Mouse (Mus musculus) cerebellum, adult 11 months (tissue): ENCODE results near the gene Hgd.
A peak's percentile ranks its signal among the peaks of the same experiment; 100 is the strongest.
"Not testable (repeated sequence)": the region's sequence is repeated elsewhere in the genome, so short reads cannot be mapped to it uniquely, and the experiment has no call there.

Source experiments
- DNase-seq: peaks from one replicate; pipeline ENCODE4 v3.0.0; 2022

Hgd gene

DNA sequence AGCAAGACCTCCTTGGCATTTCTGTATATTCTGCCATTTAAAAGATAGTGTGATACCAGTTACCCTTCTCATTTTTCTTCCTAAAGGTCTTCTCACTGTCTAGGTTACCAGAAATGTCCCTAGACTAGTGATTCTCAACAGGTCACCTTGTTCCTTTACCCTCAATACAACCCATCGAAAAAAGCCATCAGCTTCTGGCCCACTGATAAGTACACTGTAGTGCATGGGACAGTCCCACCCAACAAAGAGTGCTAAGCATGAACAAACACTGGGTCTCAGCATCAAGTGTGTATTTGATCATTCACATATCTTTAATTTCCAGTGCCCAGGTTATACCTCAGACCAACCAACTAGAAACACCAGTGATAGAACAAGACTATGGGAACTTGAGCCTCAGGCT lies 55.1 kb downstream of the Hgd start:
- DNase-seq: no peak

DNA sequence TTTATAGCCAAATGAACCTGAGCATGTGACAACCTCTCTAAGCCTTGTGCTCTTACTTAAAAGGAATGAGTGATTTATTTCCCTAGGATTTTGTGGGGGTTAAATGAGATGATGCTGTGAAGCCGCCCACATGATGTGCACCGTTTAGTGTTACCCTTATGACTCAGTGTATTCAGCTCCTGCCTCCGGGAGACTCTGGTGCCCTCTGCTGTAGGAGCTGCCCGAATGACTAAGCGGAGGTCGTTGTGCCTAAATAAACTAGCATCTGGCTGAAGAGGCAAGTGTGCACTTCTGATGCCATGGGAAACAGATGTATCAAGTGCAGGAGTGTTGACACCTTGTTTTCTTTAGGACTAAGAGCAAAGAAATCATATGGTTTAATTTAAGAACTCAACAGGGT lies 56.2 kb downstream of the Hgd start:
- DNase-seq: no peak

DNA sequence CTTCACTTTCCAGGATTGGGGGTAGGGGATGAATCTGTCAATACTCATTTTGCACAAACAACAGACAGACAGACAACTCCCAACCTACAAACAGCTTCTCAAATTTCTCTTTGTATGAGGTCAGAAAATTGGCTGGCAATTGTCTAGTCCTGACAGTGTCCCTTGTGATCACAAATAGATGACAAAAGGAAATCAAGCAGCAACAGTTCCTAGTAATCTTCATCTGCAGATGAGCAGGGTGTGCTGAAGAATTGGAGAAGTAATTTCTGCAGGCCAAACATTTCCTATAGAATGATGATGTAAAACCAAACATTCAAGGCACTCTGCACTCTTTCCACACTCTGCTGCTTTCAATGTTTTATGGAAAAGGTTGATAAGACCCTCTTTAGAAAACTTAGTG lies 57.8 kb downstream of the Hgd start:
- no peak for DNase-seq

DNA sequence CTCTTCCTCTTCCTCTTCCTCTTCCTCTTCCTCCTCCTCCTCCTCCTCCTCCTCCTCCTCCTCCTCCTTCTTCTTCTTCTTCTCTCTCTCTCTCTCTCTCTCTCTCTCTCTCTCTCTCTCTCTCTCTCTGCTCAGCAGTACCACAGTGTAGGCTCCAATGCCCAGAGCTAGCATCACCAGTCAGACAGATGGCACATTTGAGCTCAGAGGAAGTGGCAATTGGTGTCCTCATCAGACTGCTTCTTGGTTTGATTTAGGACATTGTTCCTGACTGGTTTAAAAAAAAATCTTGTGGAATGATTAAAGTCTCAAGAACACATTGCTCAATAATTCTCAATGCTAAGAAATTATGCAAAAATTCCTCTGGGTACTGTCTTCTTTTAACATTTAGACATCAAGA lies 60.6 kb downstream of the Hgd start:
- DNase-seq: not testable (repeated sequence)

DNA sequence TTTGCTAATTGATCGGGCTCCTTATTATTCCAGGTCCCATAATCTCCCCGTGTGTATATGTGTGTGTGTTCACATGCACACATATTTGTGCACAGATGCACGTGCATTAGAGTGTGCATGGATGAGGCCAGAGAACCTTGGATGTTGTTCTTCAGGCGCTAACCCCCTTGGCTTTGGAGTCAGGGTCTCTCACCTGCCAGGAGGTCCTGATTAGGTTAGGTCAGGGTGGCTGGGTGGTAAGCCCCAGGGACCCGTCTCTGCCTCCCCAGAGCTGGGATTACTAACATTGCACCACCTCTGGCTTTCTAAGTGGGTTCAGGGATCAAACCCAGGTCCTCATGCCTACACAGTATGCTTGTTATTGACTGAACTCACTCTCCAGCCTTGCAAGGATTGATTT lies 64.5 kb downstream of the Hgd start:
- DNase-seq: no peak

DNA sequence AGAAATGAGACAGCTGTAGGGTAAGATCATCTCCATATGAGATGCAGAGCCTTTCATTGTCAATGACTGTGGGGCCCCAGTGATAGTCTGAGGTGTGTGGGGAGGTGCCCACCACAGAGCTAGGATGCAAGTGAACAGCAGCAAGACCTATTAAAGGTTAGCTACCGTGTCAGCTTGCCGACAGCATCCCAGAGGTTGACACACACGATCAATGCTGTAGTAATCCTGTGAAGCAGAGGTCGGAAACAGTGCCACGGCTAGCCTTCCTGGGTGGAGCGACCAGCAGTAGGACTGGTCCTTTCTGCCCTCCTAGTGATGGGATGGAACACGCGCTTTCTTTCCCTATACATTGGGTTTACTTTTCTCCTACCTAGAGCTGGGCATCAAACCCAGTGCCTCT lies 65.3 kb downstream of the Hgd start:
- DNase-seq: no peak

DNA sequence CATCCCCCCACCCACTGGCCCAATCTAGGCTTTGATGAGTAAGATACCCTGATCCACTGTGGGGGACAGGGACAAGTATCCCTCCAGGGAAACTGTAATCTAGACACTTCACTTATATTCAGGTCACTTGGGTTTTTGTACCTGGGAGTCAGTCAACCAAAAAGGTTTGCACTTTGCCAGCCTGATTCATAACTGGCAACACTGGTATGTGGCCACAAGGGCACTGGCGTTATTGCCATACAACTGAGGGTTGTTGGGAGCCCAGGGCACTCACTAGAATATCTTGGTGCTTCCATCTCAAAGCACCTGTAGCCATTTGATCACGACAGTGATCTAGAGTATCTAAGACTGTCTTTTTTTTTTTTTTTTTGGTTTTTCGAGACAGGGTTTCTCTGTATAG lies 65.8 kb downstream of the Hgd start:
- DNase-seq: no peak

DNA sequence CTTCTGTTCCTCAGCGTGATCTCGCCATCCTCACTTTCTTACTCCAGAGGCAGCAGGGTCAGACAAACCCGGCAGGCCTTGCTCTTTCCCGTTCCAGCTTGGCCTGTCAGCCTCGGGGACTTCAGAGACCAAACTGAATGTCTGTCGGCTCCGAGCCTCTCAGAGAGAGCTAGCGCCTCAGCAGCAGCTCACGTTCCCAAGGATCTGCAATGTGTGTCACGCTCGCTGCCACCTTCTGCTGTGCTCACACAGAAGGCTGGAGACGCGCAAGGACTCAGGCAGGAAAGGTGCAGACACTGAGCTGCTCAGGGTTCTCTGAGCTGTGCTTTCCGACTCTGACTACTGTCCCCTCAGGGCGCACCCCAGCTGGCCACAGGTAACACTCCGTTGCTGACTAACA lies 67.1 kb downstream of the Hgd start:
- DNase-seq: no peak

DNA sequence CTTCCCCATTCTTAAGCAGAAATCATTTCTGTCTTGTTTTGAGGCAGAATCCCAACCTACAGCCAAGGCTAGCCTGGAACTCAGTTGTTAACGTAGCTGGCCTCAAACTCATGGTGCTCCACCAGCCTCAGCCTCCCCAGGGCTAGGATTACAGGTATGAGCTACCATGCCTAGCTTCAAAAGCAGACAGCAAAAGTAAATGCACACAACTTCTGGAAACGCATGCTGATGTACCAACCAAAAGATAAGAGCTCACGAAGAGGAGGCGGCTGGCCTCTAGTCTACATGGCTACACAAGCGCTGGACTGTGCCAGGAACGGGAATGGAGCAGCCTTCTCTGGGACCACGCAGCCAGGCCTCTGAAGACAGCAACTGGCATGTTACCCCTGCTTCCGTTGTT lies 68.0 kb downstream of the Hgd start:
- no peak for DNase-seq

DNA sequence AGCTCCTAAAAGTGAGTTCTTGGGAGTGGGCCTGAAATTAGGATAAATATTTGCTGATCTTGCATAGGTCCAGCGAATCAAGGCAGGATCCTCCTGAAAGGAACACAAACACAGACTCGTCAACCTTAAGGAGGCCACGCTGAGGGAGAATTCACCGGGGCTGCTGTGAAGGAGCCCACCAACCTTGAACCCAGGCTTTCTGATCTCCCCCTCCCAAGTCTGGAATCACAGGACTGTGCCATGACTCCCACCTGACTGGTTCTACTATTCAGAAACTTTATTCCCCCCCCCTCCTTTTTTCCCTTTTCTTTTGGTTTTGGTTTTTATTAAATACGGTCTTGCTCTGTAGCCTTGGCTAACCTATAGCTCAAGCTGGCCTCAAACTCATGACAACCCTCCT lies 69.1 kb downstream of the Hgd start:
- DNase-seq: no peak

DNA sequence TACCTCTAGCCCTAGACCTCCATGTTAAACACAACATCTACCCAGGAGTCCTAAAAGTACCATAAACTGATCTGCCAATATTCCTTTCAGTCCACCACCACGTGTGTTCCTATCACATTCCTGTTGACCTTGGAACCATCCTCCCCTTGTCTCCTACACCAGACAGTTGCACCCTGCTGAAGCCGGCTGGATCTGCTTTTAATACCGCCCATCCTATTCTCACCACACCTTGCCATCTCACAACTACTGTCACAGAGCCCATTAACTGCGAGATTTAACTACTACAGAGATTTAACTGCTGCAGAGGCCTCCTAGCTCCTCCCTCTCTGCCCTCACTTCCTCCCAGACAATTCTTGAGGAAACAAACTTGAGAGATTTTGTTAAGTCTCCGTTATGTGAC lies 71.5 kb downstream of the Hgd start:
- no peak for DNase-seq

DNA sequence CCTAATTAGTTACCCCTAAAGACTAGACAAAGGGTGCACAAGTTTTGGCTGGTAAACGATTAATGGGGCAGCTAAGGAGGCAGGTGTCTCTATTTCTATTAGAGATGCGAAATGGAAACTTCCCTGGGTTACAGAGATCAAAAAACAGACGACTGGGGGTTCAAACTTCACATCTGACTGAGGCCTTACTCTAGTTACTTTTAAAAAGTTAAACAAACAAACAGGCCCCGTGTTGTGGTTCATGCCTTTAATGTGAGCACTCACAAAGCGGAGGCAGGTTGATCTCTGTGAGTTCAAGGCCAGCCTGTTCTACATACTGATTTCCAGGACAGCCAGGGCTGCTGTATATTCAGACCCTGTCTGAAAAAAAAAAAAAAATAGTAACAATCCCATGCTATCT lies 72.7 kb downstream of the Hgd start:
- no peak for DNase-seq

DNA sequence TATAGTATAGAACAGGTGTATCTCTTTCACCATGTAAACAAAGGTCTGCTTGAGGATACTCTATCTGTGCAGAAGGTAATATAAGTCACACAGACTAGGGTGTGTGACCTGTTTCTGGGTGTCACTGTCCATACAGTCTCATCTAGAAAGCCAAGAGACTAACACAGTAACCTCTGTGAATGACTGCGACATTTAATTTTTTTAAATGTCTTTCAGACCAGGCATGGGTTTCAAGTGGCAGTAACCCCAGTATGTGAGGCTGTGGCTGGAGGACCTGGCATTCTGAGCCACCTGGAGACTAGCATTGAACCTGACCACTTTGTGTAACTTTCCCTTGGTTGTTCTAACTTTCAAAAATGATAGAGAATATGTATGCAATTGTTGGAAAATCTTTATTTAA lies 73.1 kb downstream of the Hgd start:
- no peak for DNase-seq

DNA sequence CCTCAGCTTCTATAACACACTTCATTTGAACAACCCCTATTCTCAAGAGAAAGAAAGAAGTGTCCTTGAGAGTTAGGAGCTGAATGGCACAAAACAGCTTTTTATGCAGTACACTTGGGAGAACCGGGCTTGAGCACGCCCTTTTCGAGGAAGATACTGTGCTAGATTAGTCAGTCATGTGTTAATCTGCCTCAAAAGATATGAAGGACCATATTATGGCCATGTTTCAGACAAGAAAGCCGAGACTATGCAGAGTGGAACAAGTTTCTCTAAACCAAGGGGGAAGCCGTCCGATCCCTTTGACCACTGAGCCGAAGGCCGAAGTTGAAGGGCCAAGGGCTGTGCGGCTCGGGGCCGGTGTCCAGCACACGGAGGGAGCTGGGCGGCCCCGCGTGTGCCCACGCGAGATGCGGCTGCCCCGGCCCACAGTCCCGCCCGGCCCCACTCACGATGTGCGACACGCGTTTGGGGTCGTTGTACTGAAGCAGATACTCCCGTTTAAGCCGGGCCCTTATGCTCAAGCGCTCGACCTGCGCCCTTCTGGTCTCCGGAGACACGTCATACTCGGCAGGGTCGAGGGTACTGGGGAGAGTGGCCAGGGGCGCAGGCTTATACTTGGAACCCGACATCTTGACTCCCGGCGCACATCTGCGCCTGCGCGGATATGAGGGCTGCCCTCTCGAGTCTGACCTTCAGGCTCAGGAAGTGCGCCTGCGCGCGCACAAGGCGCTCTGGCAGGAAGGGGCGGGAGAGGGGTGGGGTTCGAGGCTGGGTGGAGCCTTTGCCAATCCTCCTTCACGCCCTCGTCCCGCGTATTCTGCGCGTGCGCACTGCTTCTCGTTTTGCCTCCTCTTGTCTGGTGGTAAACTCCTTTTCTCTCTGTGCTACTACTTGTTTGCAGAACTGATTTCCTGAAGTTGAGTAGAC lies 74.0 kb downstream of the Hgd start, which contains the start of gene Ndufb4:
Gene Ndufb4 (minus strand): TSS at position 723 of the 927 bp plus-strand sequence.
- DNase-seq: peak; percentile 95

DNA sequence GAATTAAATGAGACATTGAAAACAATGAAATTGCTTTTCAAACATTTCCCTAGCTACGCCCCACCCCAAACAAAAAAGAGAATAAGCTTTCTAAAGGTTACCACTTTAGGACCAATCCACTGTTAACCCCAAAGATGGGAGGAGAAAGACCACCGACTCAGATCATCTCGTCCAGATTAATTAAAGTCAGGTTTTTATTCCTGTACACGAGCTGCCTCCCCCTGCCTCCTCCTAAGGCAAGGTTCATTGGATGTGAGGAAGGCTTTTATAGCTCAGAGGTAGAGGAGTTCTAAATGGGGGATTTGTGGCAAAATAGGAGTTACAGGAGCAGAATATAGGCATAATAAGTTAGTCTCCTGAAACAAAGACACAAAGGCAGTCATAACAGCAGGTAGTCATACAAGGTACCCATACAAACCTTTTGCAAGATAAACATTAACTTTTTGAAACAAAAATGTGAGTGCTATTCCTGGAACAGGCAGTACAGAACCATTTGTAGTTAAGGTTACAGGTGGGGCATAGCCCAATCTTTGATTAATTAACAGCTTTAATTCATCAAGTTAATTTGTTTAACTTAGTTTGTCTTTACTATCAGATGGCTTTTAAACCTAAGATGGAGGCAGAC lies 75.0 kb downstream of the Hgd start:
- no peak for DNase-seq

DNA sequence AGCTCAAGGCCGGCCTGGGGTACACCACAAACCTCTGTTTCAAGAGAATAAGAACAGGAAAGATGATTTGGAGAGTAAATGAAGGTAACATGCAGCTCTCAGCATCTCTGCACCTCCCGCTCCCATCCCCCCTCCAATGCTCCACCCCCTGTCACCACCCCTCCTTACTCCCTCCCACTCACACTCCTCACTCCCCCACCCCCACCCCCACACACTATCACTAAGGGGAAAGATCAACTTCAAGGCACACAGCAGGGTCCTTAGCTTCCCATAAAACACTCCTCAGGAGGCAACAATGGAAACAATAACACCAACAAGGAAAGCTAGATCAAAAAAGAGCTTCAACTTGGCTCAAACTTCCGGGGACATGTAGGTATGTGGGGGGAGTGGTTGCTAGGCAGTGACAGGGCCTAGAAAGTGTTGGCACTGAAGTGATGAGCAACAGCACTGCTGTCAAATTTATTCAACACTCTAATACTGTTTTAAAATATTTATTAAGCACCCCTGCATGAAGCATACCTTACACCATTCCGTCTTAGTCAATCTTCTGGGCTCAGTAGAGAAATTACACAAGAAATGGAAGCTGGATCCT lies 75.9 kb downstream of the Hgd start:
- no peak for DNase-seq

DNA sequence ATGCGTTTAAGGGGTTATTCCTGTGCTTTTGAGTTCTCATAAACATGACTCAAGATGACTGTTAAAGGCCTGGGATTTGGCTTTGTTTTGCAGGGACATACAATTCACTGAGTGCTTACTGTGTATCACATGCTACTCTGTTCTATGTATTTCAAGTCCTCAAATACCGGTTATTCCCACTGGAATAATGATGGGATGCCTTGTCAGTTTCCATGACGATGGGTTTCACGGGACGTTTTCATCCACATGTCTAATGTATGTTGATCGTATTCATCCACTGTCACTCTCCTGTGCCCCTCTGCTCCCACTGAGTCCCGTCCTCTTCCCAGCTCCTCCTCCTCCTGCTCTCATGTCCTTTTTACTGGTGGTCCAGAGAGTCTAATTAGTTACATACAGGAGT lies 76.8 kb downstream of the Hgd start:
- no peak for DNase-seq

DNA sequence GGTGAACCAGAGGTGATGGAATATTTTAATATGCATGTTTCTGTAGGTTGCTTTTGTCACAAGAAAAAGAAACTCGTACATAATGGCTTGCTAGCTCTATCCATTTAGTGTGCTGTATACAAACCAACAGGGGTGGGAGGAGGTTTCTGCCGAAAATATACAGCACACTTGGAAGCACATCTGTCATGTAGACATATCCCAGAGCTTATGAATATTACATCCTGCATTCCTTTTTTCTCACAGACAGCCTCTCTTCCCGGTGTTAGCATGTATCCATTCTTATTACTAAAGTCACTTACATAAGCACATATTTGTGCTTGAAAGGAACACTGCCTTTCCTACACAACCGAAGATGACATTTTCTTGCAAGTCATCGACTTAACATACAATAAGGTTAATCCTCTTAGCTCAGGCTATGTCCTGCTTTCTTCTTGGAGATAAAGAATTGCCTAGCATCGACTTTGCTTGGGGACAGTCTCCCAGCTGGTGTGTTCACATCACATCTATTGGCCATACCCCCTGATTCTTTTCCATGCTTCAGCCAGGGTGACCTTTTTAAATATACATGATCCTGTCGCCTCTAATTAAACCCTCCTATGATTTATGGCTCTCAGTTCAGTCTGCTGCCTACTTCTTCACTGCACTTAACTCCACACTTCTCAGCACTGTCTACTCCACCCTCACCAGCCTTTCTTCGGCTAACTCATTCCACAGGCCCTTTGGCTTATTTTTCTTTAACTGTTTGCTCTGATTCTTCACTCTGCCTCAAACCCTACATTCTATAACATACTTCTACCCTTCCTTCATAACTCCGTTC lies 83.9 kb downstream of the Hgd start:
- DNase-seq: no peak

DNA sequence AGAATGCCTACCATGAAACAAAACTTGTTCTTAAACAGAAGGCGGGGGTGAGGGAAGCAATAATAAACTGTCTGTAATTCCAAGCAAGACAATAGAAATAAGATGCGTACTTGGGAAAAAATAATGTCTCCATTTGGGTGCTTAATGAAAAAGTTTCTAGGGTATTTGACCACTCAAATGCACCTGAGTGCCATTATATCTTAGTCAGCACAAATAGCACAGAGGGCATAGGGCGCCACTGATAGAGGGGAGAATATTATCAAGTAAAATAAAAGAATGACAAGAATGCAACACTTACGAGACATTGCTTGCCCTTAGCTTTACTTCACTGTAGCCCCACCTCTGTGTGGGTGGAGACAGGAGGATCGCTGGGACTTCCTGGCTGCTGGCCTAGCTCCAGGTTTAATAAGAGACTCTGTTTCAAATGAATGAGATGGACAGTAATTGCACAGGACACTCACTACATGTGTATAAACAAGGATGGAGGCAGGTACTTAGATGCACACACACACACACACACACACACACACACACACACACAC lies 85.5 kb downstream of the Hgd start:
- no peak for DNase-seq

DNA sequence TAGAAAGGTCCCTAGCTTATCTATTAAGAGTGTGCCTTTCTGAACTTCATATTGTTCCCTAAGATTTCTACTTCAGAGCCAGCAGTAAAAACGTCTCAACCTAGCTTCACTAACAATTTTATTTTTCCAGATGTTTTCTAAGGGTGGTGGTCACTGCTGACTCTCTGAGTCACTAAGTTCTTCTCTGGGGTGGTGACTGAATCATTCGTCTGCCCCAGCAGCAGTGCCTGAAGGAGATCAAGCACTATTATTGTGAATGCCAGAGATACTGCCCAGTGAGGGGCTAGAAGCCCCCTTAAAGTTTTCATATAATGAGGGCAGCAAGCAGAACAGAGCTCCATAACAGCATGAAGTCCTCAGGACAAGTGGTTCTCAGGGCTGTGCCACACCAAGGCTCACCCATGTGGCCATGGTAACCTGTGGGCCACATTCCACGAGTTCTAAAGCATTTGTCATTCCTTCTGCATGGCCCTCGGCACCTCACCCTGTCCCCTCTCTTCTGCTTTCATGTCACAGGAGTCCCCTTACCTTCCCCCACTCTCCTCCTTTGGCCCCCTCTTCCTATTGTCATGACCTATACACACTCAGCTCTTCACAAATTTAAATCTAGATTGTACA lies 90.8 kb downstream of the Hgd start:
- no peak for DNase-seq

DNA sequence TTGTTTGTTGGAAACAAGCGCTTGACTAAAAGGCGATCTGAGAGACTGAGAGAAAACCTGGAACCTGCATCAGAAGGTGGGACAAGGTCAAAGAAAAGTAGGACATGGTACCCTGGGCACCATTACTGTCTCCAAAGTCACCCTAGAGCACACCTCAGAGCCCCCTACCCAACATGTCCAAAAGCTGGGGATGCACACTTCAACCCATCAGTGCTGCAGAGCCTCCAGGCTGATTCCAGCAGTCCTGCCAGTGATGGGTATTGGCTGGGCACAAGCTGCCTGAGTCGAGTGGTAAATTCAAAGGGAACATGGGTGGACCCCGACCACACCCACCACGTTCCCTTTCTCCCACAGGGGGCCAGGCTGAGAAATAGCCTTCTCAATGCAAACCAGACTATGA lies 95.4 kb downstream of the Hgd start:
- DNase-seq: no peak

DNA sequence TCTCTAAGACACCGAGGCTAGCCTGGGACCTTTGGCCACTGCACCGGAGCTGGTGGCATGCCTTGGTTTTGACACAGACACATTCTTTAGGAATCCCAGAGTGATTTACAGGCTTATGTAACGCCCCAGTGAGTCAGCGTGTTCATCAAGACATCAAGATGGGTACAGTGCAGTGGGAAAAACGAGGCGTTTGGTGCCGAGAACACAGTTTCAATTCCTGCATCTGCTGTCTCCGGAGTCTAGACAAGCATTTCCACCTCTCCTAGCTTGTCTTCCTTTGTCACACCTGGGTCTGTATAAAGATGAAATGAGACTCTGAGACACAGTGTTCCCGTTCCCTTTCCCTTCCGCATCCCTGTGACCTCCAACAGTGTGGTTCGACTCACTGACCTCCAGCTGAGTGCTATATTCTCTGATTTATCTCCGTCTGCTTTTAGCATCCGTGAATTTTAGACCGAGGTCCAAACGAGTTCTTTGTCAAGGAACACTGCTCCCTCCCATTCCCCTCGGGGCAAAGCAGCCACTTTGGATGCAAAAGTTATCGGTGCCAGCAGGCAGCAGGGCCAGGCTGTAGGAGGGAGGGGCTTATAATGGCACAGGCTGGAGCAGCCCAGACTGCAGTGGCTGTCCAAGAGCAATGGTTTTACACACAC lies 96.2 kb downstream of the Hgd start:
- DNase-seq: peak; percentile 54
